Mouse (Mus musculus) embryo, embryonic 11 days (tissue): ENCODE data around the gene Flii.

ENCODE experiments used
- DNase-seq: peaks from one replicate; pipeline ENCODE4 v3.0.0-alpha.2; 2015

Gene Flii

GRCm38 (mm10) chr11:60726601-60727391 lies at the start of gene Flii:
Gene Flii (minus strand): TSS chr11:60727263.
- peak; percentile 91 for DNase-seq

- DNase-seq = peak; percentile 5
Measured at GRCm38 (mm10) chr11:60776107-60776828, 49.2 kb upstream of the Flii start.

- no peak for DNase-seq
Measured at GRCm38 (mm10) chr11:60775578-60775977, 48.5 kb upstream of the Flii start.

- no peak for DNase-seq
Measured at GRCm38 (mm10) chr11:60774841-60775240, 47.8 kb upstream of the Flii start.

- DNase-seq = no peak
Measured at GRCm38 (mm10) chr11:60774158-60774689, 47.2 kb upstream of the Flii start.

- DNase-seq = no peak
Measured at GRCm38 (mm10) chr11:60772161-60772560, 45.1 kb upstream of the Flii start.

DNA sequence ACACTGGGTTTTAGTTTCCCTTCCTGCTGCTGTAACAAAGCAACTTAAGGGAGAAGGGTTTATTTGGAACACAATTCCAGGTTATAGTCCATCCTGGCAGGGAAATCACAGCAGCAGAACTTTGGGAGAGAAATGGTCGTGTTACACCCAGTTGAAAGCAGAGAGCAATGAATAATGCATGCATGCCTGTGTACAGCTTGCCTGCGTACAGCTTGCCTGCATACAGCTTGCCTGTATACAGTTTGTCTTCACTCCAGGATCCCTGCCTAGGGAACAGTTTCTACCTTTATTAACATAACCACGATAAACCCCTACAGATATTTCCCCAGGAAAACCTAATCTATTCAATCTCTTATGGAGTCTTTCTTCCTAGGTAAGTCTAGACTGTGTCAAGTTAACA lies 43.7 kb upstream of the Flii start:
- no peak for DNase-seq

- no peak for DNase-seq
Measured at GRCm38 (mm10) chr11:60769322-60769721, 42.3 kb upstream of the Flii start.

DNA sequence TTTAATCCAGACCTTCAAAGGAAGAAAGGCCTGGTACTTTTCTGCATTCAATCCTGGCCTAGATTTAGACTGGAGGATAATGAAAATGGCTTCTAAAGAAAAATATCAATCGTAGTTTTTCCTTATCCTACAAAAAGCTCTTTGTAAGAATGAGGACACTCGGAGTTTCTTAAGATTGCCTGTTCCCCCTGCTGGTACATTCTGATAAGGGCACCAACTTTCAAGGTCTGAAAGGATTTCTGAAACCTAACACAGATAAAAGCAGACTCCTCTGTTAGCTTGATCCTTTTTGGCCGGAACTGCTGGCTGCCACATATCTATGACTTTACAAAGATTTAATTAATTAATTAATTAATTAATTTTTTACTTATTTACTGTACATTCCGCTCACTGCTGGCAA lies 39.9 kb upstream of the Flii start:
- no peak for DNase-seq

- DNase-seq = no peak
Measured at GRCm38 (mm10) chr11:60761681-60762080, 34.6 kb upstream of the Flii start.

DNA sequence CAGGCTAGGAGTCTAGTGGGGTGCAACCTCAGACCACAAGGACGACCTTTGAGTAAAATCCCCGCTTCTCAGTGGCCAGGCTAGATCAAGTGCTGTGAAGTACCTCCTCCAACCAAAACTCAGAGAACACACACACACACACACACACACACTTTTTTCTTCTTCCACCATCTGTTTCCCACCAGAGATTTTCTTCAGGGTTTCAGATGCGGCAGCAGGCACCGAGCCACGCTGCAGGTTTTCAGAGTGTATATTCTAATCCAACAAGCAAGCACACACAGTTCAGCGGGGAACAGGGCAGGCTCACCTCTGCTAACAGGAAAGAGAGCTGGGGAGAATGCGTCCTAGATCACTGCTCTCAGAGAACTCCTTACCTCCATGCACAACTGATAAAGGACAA lies 28.5 kb upstream of the Flii start:
- DNase-seq = no peak

DNA sequence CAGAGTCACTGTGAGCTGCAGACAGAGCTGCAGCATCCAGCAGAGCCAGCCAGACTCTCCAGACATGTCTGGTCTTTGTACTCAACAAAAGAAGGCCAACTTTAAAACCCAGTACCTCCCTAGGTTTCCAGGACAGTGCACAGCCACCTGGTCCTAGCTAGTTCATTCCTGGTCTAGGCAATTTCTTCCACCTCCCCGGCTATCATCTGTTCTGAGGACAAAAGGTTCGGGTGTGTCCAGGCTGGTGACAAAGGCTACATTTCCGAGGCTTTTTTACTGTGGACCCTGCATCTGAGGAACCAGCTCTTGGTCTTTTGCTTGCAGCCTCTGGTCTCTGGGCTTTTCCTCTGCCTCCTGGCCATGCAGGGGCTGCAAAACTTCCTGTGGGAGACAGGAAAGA lies 13.3 kb upstream of the Flii start:
- no peak for DNase-seq

DNA sequence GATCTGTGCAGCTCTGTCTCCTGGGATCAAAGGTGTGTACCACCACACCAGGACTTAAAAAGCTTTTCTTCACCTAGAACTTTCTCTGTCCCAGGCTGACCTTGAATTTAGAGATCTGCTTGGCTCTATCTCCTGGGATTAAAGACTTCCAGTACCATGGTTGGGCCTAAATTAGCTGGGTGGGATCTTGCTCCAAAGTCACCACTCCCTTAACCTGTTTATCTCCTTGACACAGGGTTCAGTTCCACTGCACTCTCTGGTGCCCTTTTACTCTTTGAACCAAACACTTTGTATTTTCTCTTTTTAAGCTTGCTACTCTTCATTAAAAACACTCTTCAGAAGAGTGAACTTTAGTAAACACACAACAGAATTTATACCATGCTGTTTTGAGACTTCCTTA lies 10.4 kb upstream of the Flii start:
- DNase-seq = no peak

GRCm38 (mm10) chr11:60736491-60736890 lies 9.4 kb upstream of the Flii start:
- DNase-seq = no peak

- DNase-seq = no peak
Measured at GRCm38 (mm10) chr11:60735191-60735590, 8.1 kb upstream of the Flii start.

DNA sequence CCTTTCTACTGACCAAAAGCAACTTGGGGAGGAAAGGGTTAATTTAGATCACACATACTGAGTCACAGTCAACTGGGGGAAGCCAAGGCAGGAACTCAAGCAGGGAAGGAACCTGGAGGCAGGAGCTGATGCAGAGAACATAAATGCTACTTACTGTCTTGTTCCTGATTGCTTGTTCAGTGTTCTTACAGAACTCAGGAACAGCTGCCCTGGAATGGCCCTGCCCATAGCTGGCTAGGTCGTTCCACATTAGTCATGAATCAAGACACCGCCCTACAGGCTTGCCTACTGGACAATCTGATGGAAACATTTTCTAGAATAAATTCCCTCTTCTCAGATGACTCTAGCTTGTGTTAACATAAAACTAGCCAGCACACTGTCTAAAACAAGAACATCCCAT lies 7.1 kb upstream of the Flii start:
- DNase-seq = no peak

DNA sequence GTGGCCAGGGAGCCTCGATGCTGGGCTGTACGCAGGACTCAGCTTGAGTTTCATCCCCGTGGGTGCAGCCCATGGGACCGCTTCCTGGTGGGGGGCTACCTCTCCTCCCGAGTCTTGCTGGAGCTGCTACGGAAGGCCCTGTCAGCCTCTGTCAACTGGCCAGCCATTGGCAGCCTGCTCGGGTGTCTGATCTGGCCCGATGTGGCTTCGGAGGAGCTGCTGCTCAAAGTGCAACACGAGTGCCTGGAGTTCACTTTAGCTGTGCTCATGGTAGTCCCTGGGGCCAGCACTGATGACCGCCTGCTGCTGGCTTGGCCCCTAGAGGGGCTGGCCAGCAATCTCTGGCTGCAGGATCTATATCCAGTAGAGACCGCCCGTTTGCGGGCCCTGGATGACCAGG lies 4.2 kb upstream of the Flii start:
- no peak for DNase-seq

DNA sequence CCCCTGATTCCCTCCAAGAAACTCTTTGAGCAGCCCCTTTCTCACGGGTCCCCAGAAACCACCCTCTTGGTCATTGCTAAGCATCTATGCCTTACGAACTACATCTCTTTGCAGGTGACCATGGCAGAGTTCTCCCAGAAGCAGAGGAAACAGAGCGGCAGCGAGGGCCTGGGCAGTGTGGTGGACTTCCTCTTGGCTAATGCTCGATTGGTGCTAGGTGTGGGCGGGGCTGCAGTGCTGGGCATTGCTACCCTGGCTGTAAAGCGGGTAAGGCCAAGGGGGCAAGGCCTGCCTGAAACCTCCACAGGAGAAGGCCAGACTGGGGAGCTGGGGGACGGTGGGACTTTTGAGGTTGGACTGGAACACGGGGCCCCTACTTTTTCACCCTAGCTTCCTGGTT lies 3.1 kb upstream of the Flii start:
- no peak for DNase-seq

GRCm38 (mm10) chr11:60729217-60729641 lies 2.2 kb upstream of the Flii start:
- DNase-seq = no peak

GRCm38 (mm10) chr11:60728260-60728761 lies 1.2 kb upstream of the Flii start, which contains the start of gene Mief2:
Gene Mief2 (plus strand): TSS chr11:60728398.
- DNase-seq = peak; percentile 97

GRCm38 (mm10) chr11:60727392-60728140 lies 503 bp upstream of the Flii start:
- peak; percentile 24 for DNase-seq

DNA sequence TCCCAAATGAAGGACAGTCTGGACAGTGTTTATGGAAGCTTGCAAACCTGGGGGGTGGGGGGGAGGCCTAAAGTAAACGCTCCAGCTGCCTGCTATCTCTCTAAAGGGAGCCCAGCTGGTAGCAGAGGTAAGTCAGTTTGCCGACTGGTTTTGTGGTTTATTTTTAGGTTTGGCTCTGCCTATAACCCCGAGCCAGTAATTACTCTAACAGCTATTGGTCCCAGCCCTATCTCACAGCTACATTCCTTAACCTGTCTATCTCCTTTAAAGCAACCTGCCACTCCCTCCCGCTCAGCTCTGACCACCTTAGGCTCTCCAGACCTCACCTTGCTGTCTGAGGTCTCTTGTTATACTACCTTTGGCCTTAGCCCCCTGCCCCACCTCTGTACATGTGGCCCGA lies 7.8 kb downstream of the Flii start:
- no peak for DNase-seq

- no peak for DNase-seq
Measured at GRCm38 (mm10) chr11:60715833-60716232, 11.2 kb downstream of the Flii start.
